Mouse (Mus musculus): Measurements from ENCODE around the gene Havcr1. TPM values are rescaled to one million over a fixed set of nuclear protein-coding genes. Genes with fewer than 3 reads are reported as not detected.

Havcr1 gene
- total RNA-seq, 1 experiment: 0.22 TPM

DNA sequence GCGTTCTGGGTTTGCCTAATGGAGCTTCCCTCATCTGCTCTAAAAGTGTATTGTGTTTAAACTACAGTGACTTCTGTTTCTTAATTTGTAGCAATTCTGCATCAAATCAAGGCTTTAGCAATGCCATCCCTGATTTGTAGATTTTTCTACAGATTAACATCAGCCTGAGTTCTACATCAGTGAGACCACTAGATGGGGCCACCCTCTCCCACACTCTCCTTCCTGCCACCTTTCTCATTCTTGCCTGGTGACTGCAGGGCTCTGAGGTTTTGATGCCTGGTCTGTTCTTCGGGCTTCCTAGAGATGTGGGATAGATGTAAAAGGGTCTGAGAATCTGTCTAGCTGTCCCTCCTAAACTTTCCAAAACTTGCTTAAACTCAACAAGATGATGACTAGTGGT is 44.9 kb downstream of the Havcr1 start:
- H3K9ac ChIP-seq (ENCODE audit: insufficient read depth, low read depth, low read length, poor library complexity, severe bottlenecking): no peak overlapping the region
- in situ Hi-C loops (cut with MboI; ENCODE audit: low sequenced_read_pairs in 2 of 2, unreplicated experiment in 2 of 2): no loop called here
- TF ChIP-seq ZC3H11A (IDR thresholded peaks at IDR 0.05; ENCODE audit: borderline replicate concordance, low read depth, low read length) (no peak), HCFC1 (IDR thresholded peaks at IDR 0.05; ENCODE audit: borderline replicate concordance, insufficient read depth, low read length) (no peak), MAFK (IDR thresholded peaks at IDR 0.05; ENCODE audit: insufficient read depth, low read depth, low read length) (no peak), CHD2 (IDR thresholded peaks at IDR 0.05; ENCODE audit: low read depth, low read length) (no peak), ZNF384 (IDR thresholded peaks at IDR 0.05; ENCODE audit: low read depth, low read length) (no peak)

DNA sequence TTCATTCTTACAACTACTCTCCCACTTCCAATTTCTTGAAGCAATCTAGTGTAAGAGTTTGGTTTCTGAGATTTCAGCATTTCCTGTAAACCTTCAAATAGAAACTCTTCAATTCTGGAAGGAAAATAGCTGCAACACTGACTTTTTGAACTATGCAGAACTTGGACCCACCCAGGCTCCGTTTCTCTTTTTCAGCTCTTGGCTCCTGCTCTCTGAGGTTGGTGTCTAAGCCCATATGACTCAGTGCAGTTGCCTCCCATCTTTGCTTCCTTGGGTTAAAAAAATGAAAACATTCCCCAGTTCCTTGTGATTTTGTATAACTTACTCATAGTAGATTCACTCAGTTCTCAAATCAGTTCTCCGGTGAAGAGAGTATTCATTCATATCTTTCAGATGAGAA is 69.6 kb downstream of the Havcr1 start:
- Histone ChIP-seq H3K27ac (ENCODE audit: insufficient read depth, low read depth, low read length, poor library complexity, severe bottlenecking) (no peak overlapping the region), H3K4me3 (ENCODE audit: insufficient read depth in 1 of 2, low read depth in 1 of 2, low read length in 2 of 2, poor library complexity in 1 of 2, severe bottlenecking in 1 of 2) (no peak overlapping the region), H3K9me3 (ENCODE audit: control insufficient read depth, insufficient read depth, low read depth, low read length) (no peaks in the 10 kb centered on the region), H3K36me3 (ENCODE audit: control insufficient read depth, insufficient read depth, low read length, poor library complexity, severe bottlenecking) (no peaks in the 10 kb centered on the region), H3K9ac (ENCODE audit: insufficient read depth, low read depth, low read length, poor library complexity, severe bottlenecking) (no peak overlapping the region), H3K4me1 (ENCODE audit: control insufficient read depth in 2 of 2, insufficient read depth in 2 of 2, low read length in 2 of 2, poor library complexity in 1 of 2) (no peaks in the 10 kb centered on the region)
- TF ChIP-seq CHD2 (IDR thresholded peaks at IDR 0.05; ENCODE audit: low read depth, low read length) (no peak), ZC3H11A (IDR thresholded peaks at IDR 0.05; ENCODE audit: borderline replicate concordance, low read depth, low read length) (no peak), MAFK (IDR thresholded peaks at IDR 0.05; ENCODE audit: insufficient read depth, low read depth, low read length) (no peak), ZNF384 (IDR thresholded peaks at IDR 0.05; ENCODE audit: low read depth, low read length) (no peak), HCFC1 (IDR thresholded peaks at IDR 0.05; ENCODE audit: borderline replicate concordance, insufficient read depth, low read length) (no peak)
- DNase-seq (ENCODE audit: low read depth, low spot score): no peak
- in situ Hi-C loops (cut with MboI; ENCODE audit: low sequenced_read_pairs in 2 of 2, unreplicated experiment in 2 of 2): no loop called here

More for the DNA sequence above, 44.9 kb downstream of the Havcr1 start:
- Histone ChIP-seq H3K4me3 (ENCODE audit: insufficient read depth in 1 of 2, low read depth in 1 of 2, low read length in 2 of 2, poor library complexity in 1 of 2, severe bottlenecking in 1 of 2) (no peak overlapping the region), H3K27ac (ENCODE audit: insufficient read depth, low read depth, low read length, poor library complexity, severe bottlenecking) (no peak overlapping the region), H3K9me3 (ENCODE audit: control insufficient read depth, insufficient read depth, low read depth, low read length) (no peaks in the 10 kb centered on the region), H3K36me3 (ENCODE audit: control insufficient read depth, insufficient read depth, low read length, poor library complexity, severe bottlenecking) (no peaks in the 10 kb centered on the region), H3K4me1 (ENCODE audit: control insufficient read depth in 2 of 2, insufficient read depth in 2 of 2, low read length in 2 of 2, poor library complexity in 1 of 2) (no peaks in the 10 kb centered on the region)
- no peak for DNase-seq (ENCODE audit: low read depth, low spot score)

DNA sequence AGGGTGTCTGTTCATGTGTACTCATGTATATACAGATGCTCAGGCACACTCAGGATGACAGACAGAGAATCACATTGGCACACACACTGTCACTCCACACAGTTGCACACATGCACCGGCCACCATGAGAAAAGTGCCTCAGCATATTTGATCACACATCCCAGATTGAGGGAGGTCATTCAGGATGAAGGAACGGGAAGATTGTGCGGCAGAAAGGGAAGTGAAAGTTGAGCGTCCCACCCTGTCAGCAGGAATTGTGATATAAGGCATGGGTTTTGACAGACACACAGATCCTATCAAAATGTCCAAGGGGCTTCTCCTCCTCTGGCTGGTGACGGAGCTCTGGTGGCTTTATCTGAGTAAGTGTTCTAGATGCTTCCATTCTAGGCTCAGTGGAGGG is 75.6 kb downstream of the Havcr1 start, which contains the start of gene Timd4:
Gene Timd4 (plus strand): TSS at position 290 of the 400 bp plus-strand sequence.
- no peak within 1 kb of the TSS for H3K4me3 ChIP-seq (ENCODE audit: insufficient read depth in 1 of 2, low read depth in 1 of 2, low read length in 2 of 2, poor library complexity in 1 of 2, severe bottlenecking in 1 of 2)
- TF ChIP-seq CHD2 (IDR thresholded peaks at IDR 0.05; ENCODE audit: low read depth, low read length) (no peak), HCFC1 (IDR thresholded peaks at IDR 0.05; ENCODE audit: borderline replicate concordance, insufficient read depth, low read length) (no peak), ZC3H11A (IDR thresholded peaks at IDR 0.05; ENCODE audit: borderline replicate concordance, low read depth, low read length) (no peak)
- H3K27ac ChIP-seq (ENCODE audit: insufficient read depth, low read depth, low read length, poor library complexity, severe bottlenecking): no peak within 1 kb of the TSS
- no peaks in the 10 kb centered on the region for H3K9me3 ChIP-seq (ENCODE audit: control insufficient read depth, insufficient read depth, low read depth, low read length)
- no peak for DNase-seq (ENCODE audit: low read depth, low spot score)
- H3K36me3 ChIP-seq (ENCODE audit: control insufficient read depth, insufficient read depth, low read length, poor library complexity, severe bottlenecking): no peaks in the 10 kb centered on the region
- H3K4me1 ChIP-seq (ENCODE audit: control insufficient read depth in 2 of 2, insufficient read depth in 2 of 2, low read length in 2 of 2, poor library complexity in 1 of 2): 0 out of 4 replicates have a peak, but pooled peaks cover 0 to 1% of the 10 kb centered on the region in 2 experiments
- in situ Hi-C loops (cut with MboI; ENCODE audit: low sequenced_read_pairs in 2 of 2, unreplicated experiment in 2 of 2): no loop called here
- no peak within 1 kb of the TSS for H3K9ac ChIP-seq (ENCODE audit: insufficient read depth, low read depth, low read length, poor library complexity, severe bottlenecking)

DNA sequence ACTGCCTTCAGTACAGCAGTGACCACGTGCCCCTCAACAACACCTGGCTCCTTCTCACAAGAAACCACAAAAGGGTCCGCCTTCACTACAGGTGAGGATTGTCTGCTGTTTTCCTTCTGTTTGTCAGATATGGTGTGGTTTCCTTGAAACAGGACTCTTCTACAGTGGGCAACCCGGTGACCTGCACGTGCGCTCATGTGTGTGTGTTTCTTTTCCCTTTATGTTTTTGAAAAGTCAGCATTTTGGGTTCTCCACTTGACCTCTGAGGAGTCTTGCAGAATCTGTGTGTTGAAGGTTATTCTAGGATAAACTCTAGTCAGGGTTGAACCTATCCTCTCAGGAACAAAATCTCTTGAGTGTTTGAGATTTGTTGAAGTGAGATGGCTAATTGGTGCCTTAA is 82.8 kb downstream of the Havcr1 start:
- no peaks in the 10 kb centered on the region for H3K36me3 ChIP-seq (ENCODE audit: control insufficient read depth, insufficient read depth, low read length, poor library complexity, severe bottlenecking)
- DNase-seq (ENCODE audit: low read depth, low spot score): no peak
- no peak overlapping the region for H3K9ac ChIP-seq (ENCODE audit: insufficient read depth, low read depth, low read length, poor library complexity, severe bottlenecking)
- 0 out of 4 replicates have a peak, but pooled peaks cover 0 to 1% of the 10 kb centered on the region in 2 experiments for H3K4me1 ChIP-seq (ENCODE audit: control insufficient read depth in 2 of 2, insufficient read depth in 2 of 2, low read length in 2 of 2, poor library complexity in 1 of 2)
- no peaks in the 10 kb centered on the region for H3K9me3 ChIP-seq (ENCODE audit: control insufficient read depth, insufficient read depth, low read depth, low read length)
- H3K4me3 ChIP-seq (ENCODE audit: insufficient read depth in 1 of 2, low read depth in 1 of 2, low read length in 2 of 2, poor library complexity in 1 of 2, severe bottlenecking in 1 of 2): no peak overlapping the region
- in situ Hi-C loops (cut with MboI; ENCODE audit: low sequenced_read_pairs in 2 of 2, unreplicated experiment in 2 of 2): no loop called here
- TF ChIP-seq HCFC1 (IDR thresholded peaks at IDR 0.05; ENCODE audit: borderline replicate concordance, insufficient read depth, low read length): no peak
- TF ChIP-seq MAFK (IDR thresholded peaks at IDR 0.05; ENCODE audit: insufficient read depth, low read depth, low read length): no peak
- TF ChIP-seq CHD2 (IDR thresholded peaks at IDR 0.05; ENCODE audit: low read depth, low read length): no peak
- no peak for TF ChIP-seq ZNF384 (IDR thresholded peaks at IDR 0.05; ENCODE audit: low read depth, low read length)
- no peak for TF ChIP-seq ZC3H11A (IDR thresholded peaks at IDR 0.05; ENCODE audit: borderline replicate concordance, low read depth, low read length)
- H3K27ac ChIP-seq (ENCODE audit: insufficient read depth, low read depth, low read length, poor library complexity, severe bottlenecking): no peak overlapping the region

DNA sequence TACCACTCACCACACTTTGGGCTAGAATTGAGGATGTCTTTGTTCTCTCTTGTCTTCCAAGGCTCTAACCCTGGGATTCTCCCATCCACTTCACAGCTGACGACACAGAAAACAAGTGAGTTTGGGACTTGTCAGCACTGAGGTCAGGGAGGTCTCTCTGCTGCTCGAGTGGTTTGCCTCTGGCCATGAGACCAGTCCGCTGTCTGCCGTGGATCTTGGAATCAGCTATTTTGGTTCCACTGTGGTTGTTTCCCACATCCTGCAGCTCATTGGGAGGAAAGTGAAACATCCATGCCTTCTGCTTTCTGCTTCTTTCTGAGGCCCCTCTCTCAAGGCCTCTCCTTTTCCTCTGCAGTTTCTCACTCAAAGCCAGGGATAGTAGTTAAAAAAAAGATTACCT is 85.0 kb downstream of the Havcr1 start:
- Histone ChIP-seq H3K36me3 (ENCODE audit: control insufficient read depth, insufficient read depth, low read length, poor library complexity, severe bottlenecking) (no peaks in the 10 kb centered on the region), H3K9me3 (ENCODE audit: control insufficient read depth, insufficient read depth, low read depth, low read length) (no peaks in the 10 kb centered on the region), H3K9ac (ENCODE audit: insufficient read depth, low read depth, low read length, poor library complexity, severe bottlenecking) (no peak overlapping the region), H3K4me1 (ENCODE audit: control insufficient read depth in 2 of 2, insufficient read depth in 2 of 2, low read length in 2 of 2, poor library complexity in 1 of 2) (no peaks in the 10 kb centered on the region), H3K27ac (ENCODE audit: insufficient read depth, low read depth, low read length, poor library complexity, severe bottlenecking) (no peak overlapping the region), H3K4me3 (ENCODE audit: insufficient read depth in 1 of 2, low read depth in 1 of 2, low read length in 2 of 2, poor library complexity in 1 of 2, severe bottlenecking in 1 of 2) (no peak overlapping the region)
- no peak for DNase-seq (ENCODE audit: low read depth, low spot score)
- in situ Hi-C loops (cut with MboI; ENCODE audit: low sequenced_read_pairs in 2 of 2, unreplicated experiment in 2 of 2): no loop called here
- TF ChIP-seq MAFK (IDR thresholded peaks at IDR 0.05; ENCODE audit: insufficient read depth, low read depth, low read length) (no peak), HCFC1 (IDR thresholded peaks at IDR 0.05; ENCODE audit: borderline replicate concordance, insufficient read depth, low read length) (no peak), ZNF384 (IDR thresholded peaks at IDR 0.05; ENCODE audit: low read depth, low read length) (no peak), ZC3H11A (IDR thresholded peaks at IDR 0.05; ENCODE audit: borderline replicate concordance, low read depth, low read length) (no peak), CHD2 (IDR thresholded peaks at IDR 0.05; ENCODE audit: low read depth, low read length) (no peak)

Other genes starting within 250 kb of the Havcr1 start
- gene Gm12169, start 210.9 kb upstream of the Havcr1 start, total RNA-seq (2012; rRNA removed): not detected in 2 replicates
- gene BC053393, start 163.5 kb upstream of the Havcr1 start, total RNA-seq (2012; rRNA removed): not detected in 2 replicates
- 1.4 TPM in 1 of 2 replicates, not detected in the other for gene Dppa1, start 105.8 kb upstream of the Havcr1 start, total RNA-seq (2012; rRNA removed)
- gene Timd2, start 28.0 kb upstream of the Havcr1 start, total RNA-seq (2012; rRNA removed): 0.16 and 5.2 TPM in 2 replicates
- not detected in 2 replicates for gene Timd4, start 75.7 kb downstream of the Havcr1 start, total RNA-seq (2012; rRNA removed)